Mouse (Mus musculus): ENCODE results near the gene Ttc27. TPM values are rescaled to one million over a fixed set of nuclear protein-coding genes. Genes with fewer than 3 reads are reported as not detected.

Gene Ttc27
- polyA plus RNA-seq, 1 experiment from 2014 or later, result 29.1 TPM

DNA sequence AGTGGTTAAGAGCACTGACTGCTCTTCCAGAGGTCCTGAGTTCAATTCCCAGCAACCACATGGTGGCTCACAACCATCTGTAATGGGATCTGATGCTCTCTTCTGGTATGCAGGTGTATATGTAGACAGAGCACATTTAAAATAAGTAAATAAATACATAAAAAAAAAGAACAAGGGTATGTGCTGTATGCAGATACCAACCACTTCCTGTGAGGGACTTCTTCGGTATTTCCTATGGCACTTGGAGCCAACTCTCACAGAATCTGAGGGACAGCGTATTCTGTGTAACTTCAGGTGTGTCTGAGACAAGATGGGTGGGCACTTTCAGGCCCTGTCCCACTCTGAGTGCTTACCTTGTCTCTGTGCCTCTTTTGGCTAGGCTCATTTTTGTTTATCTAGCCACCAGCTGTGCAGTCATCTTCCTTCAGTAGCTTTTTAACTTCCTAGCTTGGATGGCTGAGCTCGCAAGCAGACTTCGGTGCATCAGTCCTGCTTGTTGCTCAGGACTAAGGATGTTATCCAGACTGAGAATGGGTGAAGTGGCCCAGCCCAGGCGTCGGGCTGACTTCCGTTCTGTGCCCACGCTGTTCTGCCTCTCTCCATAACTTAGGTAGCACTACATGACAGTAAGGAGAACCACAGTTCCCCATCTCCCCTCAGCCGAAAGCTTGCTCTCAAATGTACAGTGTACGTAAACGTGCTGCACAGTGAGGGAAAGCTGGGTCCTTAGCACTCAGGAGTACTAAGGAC lies 37.0 kb downstream of the Ttc27 start:
- DNase-seq (ENCODE audit: low spot score), result no peak
- Histone ChIP-seq H3K4me3 (no peak overlapping the region), H3K27me3 (replicated peaks; ENCODE audit: low read depth, poor library complexity, severe bottlenecking) (no peaks in the 10 kb centered on the region), H3K36me3 (replicated peaks) (peaks cover 27% of the 10 kb centered on the region), H3K27ac (replicated peaks) (no peak overlapping the region), H3K4me1 (no peaks in the 10 kb centered on the region), H3K9me3 (no peaks in the 10 kb centered on the region)
- 91% methylated on average over 11 of the region's 11 CpGs for WGBS

DNA sequence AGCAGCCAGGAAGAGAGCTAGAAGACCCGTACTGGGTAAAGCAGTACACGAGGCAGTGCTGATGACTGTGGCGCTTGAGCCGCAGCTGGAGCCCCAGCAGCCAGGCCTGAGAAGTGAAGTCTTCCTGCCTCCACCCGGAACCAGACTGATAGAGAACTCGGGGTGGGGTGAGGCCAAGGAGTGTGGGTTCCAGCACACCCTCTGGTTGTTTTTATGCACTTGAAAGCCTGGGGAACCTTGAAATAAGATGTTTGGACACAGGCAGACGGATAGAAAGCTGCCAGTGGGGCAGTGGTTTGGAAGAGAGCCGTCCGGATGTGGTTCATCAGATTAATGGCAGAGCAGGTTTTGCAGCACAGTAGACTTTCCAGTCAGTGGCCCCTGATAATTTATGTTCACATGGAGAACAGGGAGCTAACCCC lies 51.9 kb downstream of the Ttc27 start:
- Histone ChIP-seq H3K4me3 (no peak overlapping the region), H3K4me1 (no peaks in the 10 kb centered on the region), H3K27me3 (replicated peaks; ENCODE audit: low read depth, poor library complexity, severe bottlenecking) (no peaks in the 10 kb centered on the region), H3K27ac (replicated peaks) (no peak overlapping the region), H3K9me3 (no peaks in the 10 kb centered on the region), H3K36me3 (replicated peaks) (peaks cover 10% of the 10 kb centered on the region)
- no peak for DNase-seq (ENCODE audit: low spot score)
- WGBS, result 87% methylated on average over 9 of the region's 9 CpGs

GRCm38 (mm10) chr17:74772364-74772763 lies 54.8 kb downstream of the Ttc27 start:
- Histone ChIP-seq H3K4me3 (no peak overlapping the region), H3K27me3 (replicated peaks; ENCODE audit: low read depth, poor library complexity, severe bottlenecking) (no peaks in the 10 kb centered on the region), H3K27ac (replicated peaks) (no peak overlapping the region), H3K4me1 (peaks cover 6% of the 10 kb centered on the region; the same call in 1 of the 2 replicates), H3K36me3 (replicated peaks) (peaks cover 4% of the 10 kb centered on the region; the same call in 1 of the 2 replicates), H3K9me3 (no peaks in the 10 kb centered on the region)
- WGBS, result 91% methylated on average over 4 of the region's 4 CpGs
- no peak for DNase-seq (ENCODE audit: low spot score)

- H3K4me1 ChIP-seq, result peaks cover 6% of the 10 kb centered on the region; the same call in 1 of the 2 replicates
- no peak for DNase-seq (ENCODE audit: low spot score)
- no peaks in the 10 kb centered on the region for H3K27me3 ChIP-seq (replicated peaks; ENCODE audit: low read depth, poor library complexity, severe bottlenecking)
- no peak overlapping the region for H3K4me3 ChIP-seq
- H3K9me3 ChIP-seq, result no peaks in the 10 kb centered on the region
- no peak overlapping the region for H3K27ac ChIP-seq (replicated peaks)
- H3K36me3 ChIP-seq (replicated peaks), result 0 out of 2 replicates have a peak, but pooled peaks cover 4% of the 10 kb centered on the region
- 53% methylated on average over 5 of the region's 5 CpGs for WGBS
Measured at GRCm38 (mm10) chr17:74773556-74773955, 56.0 kb downstream of the Ttc27 start.

- Histone ChIP-seq H3K9me3 (no peaks in the 10 kb centered on the region), H3K27ac (replicated peaks) (no peak overlapping the region), H3K27me3 (replicated peaks; ENCODE audit: low read depth, poor library complexity, severe bottlenecking) (no peaks in the 10 kb centered on the region), H3K36me3 (replicated peaks) (0 out of 2 replicates have a peak, but pooled peaks cover 3% of the 10 kb centered on the region), H3K4me3 (no peak overlapping the region), H3K4me1 (peaks cover 6% of the 10 kb centered on the region; the same call in 1 of the 2 replicates)
- WGBS, result 85% methylated on average over 4 of the region's 4 CpGs
- no peak for DNase-seq (ENCODE audit: low spot score)
Measured at GRCm38 (mm10) chr17:74780133-74780532, 62.6 kb downstream of the Ttc27 start.

- peaks cover 2% of the 10 kb centered on the region; the same call in 1 of the 2 replicates for H3K4me1 ChIP-seq
- WGBS, result 89% methylated on average over 9 of the region's 9 CpGs
- no peaks in the 10 kb centered on the region for H3K27me3 ChIP-seq (replicated peaks; ENCODE audit: low read depth, poor library complexity, severe bottlenecking)
- H3K9me3 ChIP-seq, result no peaks in the 10 kb centered on the region
- no peak overlapping the region for H3K4me3 ChIP-seq
- 0 out of 2 replicates have a peak, but pooled peaks cover 3% of the 10 kb centered on the region for H3K36me3 ChIP-seq (replicated peaks)
- H3K27ac ChIP-seq (replicated peaks), result no peak overlapping the region
- DNase-seq (ENCODE audit: low spot score), result no peak
Measured at GRCm38 (mm10) chr17:74780627-74781026, 63.1 kb downstream of the Ttc27 start.

GRCm38 (mm10) chr17:74781911-74782310 lies 64.4 kb downstream of the Ttc27 start:
- no peak for DNase-seq (ENCODE audit: low spot score)
- H3K27me3 ChIP-seq (replicated peaks; ENCODE audit: low read depth, poor library complexity, severe bottlenecking), result no peaks in the 10 kb centered on the region
- no peaks in the 10 kb centered on the region for H3K4me1 ChIP-seq
- H3K4me3 ChIP-seq, result no peak overlapping the region
- no peak overlapping the region for H3K27ac ChIP-seq (replicated peaks)
- no peaks in the 10 kb centered on the region for H3K9me3 ChIP-seq
- 0 out of 2 replicates have a peak, but pooled peaks cover 6% of the 10 kb centered on the region for H3K36me3 ChIP-seq (replicated peaks)

- no peaks in the 10 kb centered on the region for H3K27me3 ChIP-seq (replicated peaks; ENCODE audit: low read depth, poor library complexity, severe bottlenecking)
- WGBS, result 87% methylated on average over 5 of the region's 5 CpGs
- H3K36me3 ChIP-seq (replicated peaks), result peaks cover 16% of the 10 kb centered on the region; the same call in 1 of the 2 replicates
- H3K4me3 ChIP-seq, result no peak overlapping the region
- no peaks in the 10 kb centered on the region for H3K9me3 ChIP-seq
- H3K27ac ChIP-seq (replicated peaks), result no peak overlapping the region
- DNase-seq (ENCODE audit: low spot score), result no peak
- no peaks in the 10 kb centered on the region for H3K4me1 ChIP-seq
Measured at GRCm38 (mm10) chr17:74785586-74785985, 68.1 kb downstream of the Ttc27 start.

- 87% methylated on average over 10 of the region's 10 CpGs for WGBS
- no peaks in the 10 kb centered on the region for H3K9me3 ChIP-seq
- no peaks in the 10 kb centered on the region for H3K4me1 ChIP-seq
- H3K36me3 ChIP-seq (replicated peaks), result peaks cover 17% of the 10 kb centered on the region; the same call in 1 of the 2 replicates
- H3K27me3 ChIP-seq (replicated peaks; ENCODE audit: low read depth, poor library complexity, severe bottlenecking), result no peaks in the 10 kb centered on the region
- no peak overlapping the region for H3K4me3 ChIP-seq
- no peak overlapping the region for H3K27ac ChIP-seq (replicated peaks)
- no peak for DNase-seq (ENCODE audit: low spot score)
Measured at GRCm38 (mm10) chr17:74786198-74786734, 68.7 kb downstream of the Ttc27 start.

DNA sequence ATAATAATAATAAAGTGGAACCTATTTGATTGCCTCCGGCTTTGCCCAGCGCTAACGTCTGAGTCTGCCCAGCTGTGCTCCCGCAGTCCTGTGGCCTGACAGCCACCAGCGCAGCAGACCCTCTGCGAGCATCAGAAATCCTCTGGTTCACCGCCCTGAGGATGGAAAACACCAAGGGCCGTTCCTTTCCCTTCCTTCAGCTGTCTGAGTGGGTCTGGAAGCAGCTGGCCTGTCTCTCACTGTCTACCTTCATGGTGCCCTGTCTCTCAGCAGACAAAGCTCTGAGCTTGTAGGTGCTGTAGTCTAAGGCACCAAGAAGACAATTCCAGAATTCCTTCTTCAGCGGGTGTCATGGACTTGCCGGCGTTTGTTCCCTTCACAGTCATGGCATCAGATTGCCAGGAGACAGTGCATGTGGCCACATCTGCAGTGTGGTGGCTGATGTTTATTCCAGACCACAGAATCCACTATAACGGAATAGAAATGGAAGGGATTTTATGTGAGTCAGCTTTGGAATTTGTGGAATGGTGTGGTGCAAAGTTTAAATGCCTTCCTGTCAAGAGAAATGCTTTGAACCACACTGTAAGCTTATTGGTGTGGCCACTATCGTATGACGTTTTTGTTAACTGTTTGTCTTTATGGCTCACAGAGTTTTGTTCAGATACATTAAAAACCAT lies 78.6 kb downstream of the Ttc27 start:
- Histone ChIP-seq H3K27me3 (replicated peaks; ENCODE audit: low read depth, poor library complexity, severe bottlenecking) (no peaks in the 10 kb centered on the region), H3K4me3 (no peak overlapping the region), H3K9me3 (no peaks in the 10 kb centered on the region), H3K4me1 (no peaks in the 10 kb centered on the region; the same call in 1 of the 2 replicates), H3K27ac (replicated peaks) (no peak overlapping the region), H3K36me3 (replicated peaks) (peaks cover 8% of the 10 kb centered on the region; the same call in 1 of the 2 replicates)
- WGBS, result 93% methylated on average over 14 of the region's 14 CpGs
- no peak for DNase-seq (ENCODE audit: low spot score)

- H3K9me3 ChIP-seq, result no peaks in the 10 kb centered on the region
- no peak overlapping the region for H3K4me3 ChIP-seq
- WGBS, result 94% methylated on average over 6 of the region's 6 CpGs
- H3K27ac ChIP-seq (replicated peaks), result no peak overlapping the region
- no peaks in the 10 kb centered on the region for H3K27me3 ChIP-seq (replicated peaks; ENCODE audit: low read depth, poor library complexity, severe bottlenecking)
- peaks cover 8% of the 10 kb centered on the region; the same call in 1 of the 2 replicates for H3K36me3 ChIP-seq (replicated peaks)
- no peak for DNase-seq (ENCODE audit: low spot score)
- peaks cover 5% of the 10 kb centered on the region; the same call in 1 of the 2 replicates for H3K4me1 ChIP-seq
Measured at GRCm38 (mm10) chr17:74799865-74800264, 82.3 kb downstream of the Ttc27 start.

- Histone ChIP-seq H3K4me3 (no peak overlapping the region), H3K9me3 (no peaks in the 10 kb centered on the region), H3K27me3 (replicated peaks; ENCODE audit: low read depth, poor library complexity, severe bottlenecking) (no peaks in the 10 kb centered on the region), H3K36me3 (replicated peaks) (peaks cover 14% of the 10 kb centered on the region), H3K27ac (replicated peaks) (no peak overlapping the region), H3K4me1 (0 out of 2 replicates have a peak, but pooled peaks cover 5% of the 10 kb centered on the region)
- no peak for DNase-seq (ENCODE audit: low spot score)
- WGBS, result 88% methylated on average over 4 of the region's 4 CpGs
Measured at GRCm38 (mm10) chr17:74802765-74803164, 85.2 kb downstream of the Ttc27 start.
